Mouse (Mus musculus) lung, postnatal 36 days (tissue): ENCODE measurements around the gene Eef1akmt3.
A peak's percentile ranks its signal among the peaks of the same experiment; 100 is the strongest.

Experiments used
- DNase-seq: peaks from one replicate; pipeline ENCODE4 v3.0.0; 2022; ENCODE audit warnings: mixed read lengths

Gene Eef1akmt3

GRCm38 (mm10) chr10:126997340-126998113 lies 43.8 kb downstream of the Eef1akmt3 start:
- DNase-seq, result no peak

- no peak for DNase-seq
These were observed 47.7 kb downstream of the Eef1akmt3 start for GRCm38 (mm10) chr10:126993621-126994020.

- no peak for DNase-seq
These were observed 49.6 kb downstream of the Eef1akmt3 start for GRCm38 (mm10) chr10:126991676-126992075.

GRCm38 (mm10) chr10:126990313-126991056 lies 50.8 kb downstream of the Eef1akmt3 start:
- peak; percentile 96 for DNase-seq

- no peak for DNase-seq
These were observed 52.7 kb downstream of the Eef1akmt3 start for GRCm38 (mm10) chr10:126988513-126989165.

GRCm38 (mm10) chr10:126987183-126988118 lies 53.9 kb downstream of the Eef1akmt3 start:
- no peak for DNase-seq

GRCm38 (mm10) chr10:126986541-126986961 lies 54.8 kb downstream of the Eef1akmt3 start:
- DNase-seq, result peak; percentile 94

- no peak for DNase-seq
These were observed 55.7 kb downstream of the Eef1akmt3 start for GRCm38 (mm10) chr10:126985579-126985978.

GRCm38 (mm10) chr10:126985127-126985526 lies 56.2 kb downstream of the Eef1akmt3 start:
- DNase-seq, result no peak

GRCm38 (mm10) chr10:126984189-126985004 lies 56.9 kb downstream of the Eef1akmt3 start:
- DNase-seq, result peak; percentile 62

- DNase-seq, result no peak
These were observed 58.1 kb downstream of the Eef1akmt3 start for GRCm38 (mm10) chr10:126983193-126983725.

GRCm38 (mm10) chr10:126981746-126982145 lies 59.6 kb downstream of the Eef1akmt3 start:
- DNase-seq, result no peak
